Mouse (Mus musculus) skeletal muscle tissue, adult 2 months (tissue): Measurements from ENCODE around the gene Prim2.
"Not testable (repeated sequence)": the region's sequence is repeated elsewhere in the genome, so short reads cannot be mapped to it uniquely, and the experiment has no call there.

Source experiments
- DNase-seq: peaks from one replicate; pipeline ENCODE4 v3.0.0-alpha.2; 2012; ENCODE audit warnings: low read depth, low spot score

Gene Prim2

GRCm38 (mm10) chr1:33657574-33658149 is 11.9 kb downstream of the Prim2 start:
- no peak for DNase-seq

DNA sequence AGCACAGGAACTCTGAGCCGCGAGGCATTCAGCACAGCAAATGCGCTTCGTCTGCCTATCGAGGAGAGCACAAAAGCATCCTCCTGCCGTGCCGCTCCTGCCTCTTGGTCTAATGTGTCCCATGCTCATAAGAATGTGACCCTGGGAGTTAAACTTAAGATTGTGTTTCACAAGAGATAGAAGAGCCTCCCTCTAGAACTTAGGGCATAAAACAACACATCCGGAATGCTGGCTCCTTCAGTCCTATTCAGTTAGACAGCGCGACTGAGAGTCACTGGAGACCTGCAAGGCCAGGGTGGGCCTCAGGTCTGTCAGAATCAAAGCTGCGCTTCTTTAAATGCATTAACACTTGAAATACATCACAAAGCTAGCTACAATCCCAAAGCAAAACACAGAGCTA is 18.7 kb downstream of the Prim2 start:
- no peak for DNase-seq

GRCm38 (mm10) chr1:33649534-33650108 is 20.0 kb downstream of the Prim2 start:
- DNase-seq, result no peak

DNA sequence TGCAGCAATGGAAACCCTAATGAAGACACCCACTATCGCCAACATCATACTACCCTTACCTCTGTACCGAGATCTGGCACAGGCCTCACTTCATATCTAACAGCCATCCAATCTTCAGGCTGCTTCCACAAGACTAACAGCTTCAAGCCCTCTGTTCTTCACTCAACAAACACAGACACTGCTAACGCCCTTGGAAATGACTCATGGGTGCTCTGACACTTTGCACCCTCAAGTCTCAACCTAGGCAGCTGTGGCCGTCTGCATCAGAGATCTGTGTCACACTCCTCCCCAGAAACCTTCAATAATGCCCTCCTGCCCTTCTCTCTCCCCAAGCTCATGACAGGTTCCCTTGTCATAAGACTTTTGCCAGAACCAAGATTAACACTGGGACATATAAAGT is 20.6 kb downstream of the Prim2 start:
- no peak for DNase-seq

DNA sequence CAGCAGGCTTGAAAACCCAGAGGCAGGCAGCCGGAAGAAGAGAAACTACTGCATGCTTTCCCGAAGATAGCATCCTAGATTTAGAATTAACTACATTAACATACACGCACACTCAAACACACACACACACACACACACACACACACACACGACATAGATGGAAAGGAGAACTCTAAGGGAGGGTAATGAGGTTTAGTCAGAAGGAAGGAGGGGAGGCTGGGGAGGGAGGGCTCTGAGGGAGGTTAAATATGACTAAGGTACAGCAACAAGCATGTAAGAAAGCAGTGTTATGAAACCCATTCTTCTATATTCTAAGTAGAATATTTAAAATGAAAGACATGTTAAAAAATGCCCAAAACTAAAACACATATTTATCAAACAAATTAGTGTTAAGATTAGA is 21.9 kb downstream of the Prim2 start:
- DNase-seq, result no peak

DNA sequence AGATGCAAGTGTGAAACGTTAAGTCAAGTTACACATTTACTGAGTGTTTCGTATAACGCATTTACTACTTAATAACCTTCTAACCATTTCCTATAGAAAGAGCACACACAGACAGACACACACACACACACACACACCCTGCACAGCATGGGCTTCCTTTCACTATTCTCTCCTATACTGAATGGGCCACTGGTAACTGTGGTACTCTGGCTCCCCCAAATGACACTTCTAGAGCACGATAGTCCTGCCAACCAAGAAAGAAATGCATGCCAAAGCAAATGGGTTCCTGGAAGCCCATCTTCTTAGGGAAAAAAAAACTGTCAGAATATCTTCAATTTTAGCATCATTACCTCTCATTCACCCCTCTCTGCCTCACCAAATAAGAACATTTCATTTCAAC is 22.4 kb downstream of the Prim2 start:
- no peak for DNase-seq

DNA sequence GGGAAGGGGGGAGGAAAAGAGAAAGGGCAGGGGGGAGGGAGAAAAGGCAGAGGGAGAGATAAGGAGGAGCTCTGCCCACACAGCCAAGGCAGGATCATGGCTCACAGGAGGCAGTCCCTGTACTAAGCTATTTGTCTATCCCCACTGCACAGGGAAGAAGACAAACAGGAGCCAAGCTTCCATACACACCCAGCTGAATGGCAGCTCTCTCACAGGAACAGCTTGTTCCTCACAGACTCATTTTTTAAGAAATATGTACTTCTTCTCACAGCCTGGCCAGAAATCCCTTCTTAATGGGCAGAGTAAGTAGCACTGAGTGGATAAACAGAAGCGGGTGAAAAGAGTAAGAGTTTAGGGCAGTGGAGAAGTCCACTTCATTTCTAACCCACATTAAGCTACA is 23.9 kb downstream of the Prim2 start:
- DNase-seq, result peak; percentile 38

GRCm38 (mm10) chr1:33641139-33641538 is 28.5 kb downstream of the Prim2 start:
- DNase-seq, result no peak

- DNase-seq, result no peak
Observed at GRCm38 (mm10) chr1:33640089-33640488, 29.5 kb downstream of the Prim2 start.

- DNase-seq, result no peak
Observed at GRCm38 (mm10) chr1:33639234-33639633, 30.4 kb downstream of the Prim2 start.

- no peak for DNase-seq
Observed at GRCm38 (mm10) chr1:33637827-33638226, 31.8 kb downstream of the Prim2 start.

GRCm38 (mm10) chr1:33636421-33637195 is 33.0 kb downstream of the Prim2 start:
- no peak for DNase-seq

- not testable (repeated sequence) for DNase-seq
Observed at GRCm38 (mm10) chr1:33631002-33631618, 38.5 kb downstream of the Prim2 start.

- no peak for DNase-seq
Observed at GRCm38 (mm10) chr1:33627803-33628202, 41.8 kb downstream of the Prim2 start.

DNA sequence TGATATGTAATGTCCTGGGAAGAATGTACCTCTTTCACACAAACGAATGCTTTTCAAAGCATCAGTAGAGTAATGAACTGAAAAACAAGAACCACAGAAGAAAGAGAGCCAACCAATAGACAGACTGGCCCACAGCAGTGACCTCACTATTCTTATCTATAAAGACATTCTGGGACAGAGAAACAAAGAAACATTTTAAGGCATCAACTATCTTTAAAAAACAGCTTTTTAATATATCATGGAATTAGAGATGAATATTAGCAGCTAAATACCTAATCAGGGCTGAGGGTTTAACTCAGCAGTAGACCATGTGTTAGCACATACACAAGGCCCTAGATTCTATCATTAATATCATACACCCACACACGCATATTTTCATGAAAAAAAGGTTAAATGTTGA is 42.5 kb downstream of the Prim2 start:
- no peak for DNase-seq

DNA sequence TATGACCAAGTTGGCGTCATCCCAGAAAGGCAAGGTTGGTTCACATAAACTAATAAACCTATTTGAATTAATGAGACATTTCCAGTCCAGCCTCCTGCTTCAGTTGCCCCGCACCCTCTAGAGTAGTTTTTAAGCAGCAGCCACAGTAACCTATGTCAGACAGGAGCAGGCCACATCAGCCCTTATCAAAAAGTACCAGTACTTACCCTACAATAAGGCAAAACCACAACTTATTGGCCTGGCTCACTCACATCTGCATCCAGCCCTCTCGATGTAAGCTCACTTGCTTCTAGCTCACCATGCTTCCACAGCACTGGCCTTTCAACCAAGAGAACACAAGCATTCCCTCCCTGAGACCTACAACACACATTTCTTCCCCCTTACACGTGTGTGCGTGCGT is 44.7 kb downstream of the Prim2 start:
- no peak for DNase-seq

- no peak for DNase-seq
Observed at GRCm38 (mm10) chr1:33624441-33624840, 45.2 kb downstream of the Prim2 start.

DNA sequence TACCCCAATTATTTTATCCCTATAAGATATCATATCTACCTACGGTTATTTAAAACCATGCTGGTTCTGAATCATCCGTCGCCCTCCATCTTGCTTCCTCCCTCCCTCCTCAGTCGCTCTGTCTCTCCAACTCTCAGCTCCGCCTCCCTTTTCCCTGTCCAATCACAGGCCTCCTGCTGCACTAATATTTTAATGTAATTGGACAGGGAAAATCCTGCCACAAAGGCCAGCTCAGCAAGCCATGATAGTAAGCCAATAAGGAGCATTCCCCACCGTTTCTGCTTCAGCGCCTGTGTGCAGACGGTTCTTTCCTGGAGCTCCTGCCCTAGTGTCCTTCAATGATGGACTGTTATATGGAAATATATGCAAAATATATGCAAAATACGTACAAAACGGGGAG is 47.8 kb downstream of the Prim2 start:
- no peak for DNase-seq

GRCm38 (mm10) chr1:33620091-33620788 is 49.4 kb downstream of the Prim2 start:
- DNase-seq, result no peak

GRCm38 (mm10) chr1:33616642-33617041 is 53.0 kb downstream of the Prim2 start:
- not testable (repeated sequence) for DNase-seq

GRCm38 (mm10) chr1:33612100-33612499 is 57.5 kb downstream of the Prim2 start:
- no peak for DNase-seq
